Mouse (Mus musculus) left cerebral cortex, adult 11 months (tissue): ENCODE measurements at regions not wholly inside any gene's neighbourhood (a gene's known extent, or its start where the extent isn't known, plus 50 kb on each side); places are given as distances from the start of the nearest gene placed in this dataset.

Experiments
- DNase-seq: peaks from one replicate; pipeline ENCODE4 v3.0.0; 2022; ENCODE audit warnings: low spot score

- no peak for DNase-seq
These were observed 67.3 kb upstream of the Dpyd start for GRCm38 (mm10) chr3:118494611-118495010.

GRCm38 (mm10) chr3:118500234-118500633 is 61.7 kb upstream of the Dpyd start:
- DNase-seq = peak; percentile 53

GRCm38 (mm10) chr3:118507582-118508237 is 54.2 kb upstream of the Dpyd start:
- no peak for DNase-seq

GRCm38 (mm10) chr3:118510837-118511236 is 51.1 kb upstream of the Dpyd start:
- DNase-seq = no peak

- DNase-seq = no peak
These were observed 50.0 kb upstream of the Dpyd start for GRCm38 (mm10) chr3:118511969-118512368.
